Mouse (Mus musculus) liver, embryonic 14.5 days (tissue): ENCODE data around the gene Smad3.

Experiments
- CTCF ChIP-seq: IDR thresholded peaks from 2 replicates; pipeline ENCODE4 v1.5.1; 2016; ENCODE audit warnings: antibody characterized with exemption, low read depth, control low read depth
- EP300 ChIP-seq: IDR thresholded peaks from 2 replicates; pipeline ENCODE4 v1.6.1; 2016; ENCODE audit warnings: antibody characterized with exemption, low read depth

DNA sequence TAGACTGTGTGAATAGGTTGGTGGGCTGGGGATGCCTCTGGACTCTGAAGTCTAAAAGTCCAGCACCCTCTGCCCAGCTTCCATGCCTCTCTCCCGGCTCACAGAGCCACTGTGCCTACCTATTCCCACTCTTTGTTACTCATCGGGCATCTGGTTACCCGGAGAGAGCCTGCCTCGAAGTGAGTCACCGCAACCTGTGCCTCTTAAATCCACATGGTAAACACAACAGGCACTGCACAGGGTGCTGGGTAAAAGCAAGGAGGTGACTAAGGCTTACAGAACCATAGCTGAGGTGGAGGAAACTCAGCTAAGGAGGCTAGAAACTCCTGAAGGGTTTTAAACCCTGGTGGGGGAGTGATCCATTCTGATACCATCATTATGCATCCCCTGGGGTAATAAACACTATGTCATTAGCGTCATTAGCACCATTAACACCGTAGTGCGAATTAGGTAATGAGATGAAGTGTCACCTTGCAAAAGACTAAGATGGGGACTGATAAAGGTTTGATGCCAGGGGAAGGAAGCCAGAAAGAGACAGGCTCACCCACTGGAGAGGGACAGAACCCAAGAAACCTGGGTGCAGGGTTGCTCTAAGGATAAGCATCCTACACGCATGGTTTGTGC lies 38.9 kb downstream of the Smad3 start:
- no peak for TF ChIP-seq CTCF
- TF ChIP-seq EP300: no peak
